Mouse (Mus musculus) thymus, postnatal 0 days (tissue): ENCODE measurements around the gene Tex33. TPM values are rescaled to one million over a fixed set of nuclear protein-coding genes. Genes with fewer than 3 reads are reported as not detected.
"Not testable (repeated sequence)": the region's sequence is repeated elsewhere in the genome, so short reads cannot be mapped to it uniquely, and the experiment has no call there.

ENCODE experiments used
- DNase-seq: peaks from one replicate; pipeline ENCODE4 v3.0.0-alpha.2; 2015; ENCODE audit warnings: low spot score
- polyA plus RNA-seq: library from polyadenylated mRNA; unstranded; fragments of >200 nt; fragmentation: Nextera tagmentation; extraction: Ambion mirVana; gene quantifications from 2 replicates; pipeline ENCODE4 v1.2.1, GENCODE M21; 2015

Tex33 gene
- polyA plus RNA-seq, 1 experiment from 2014 or later: 0.39 TPM

- no peak for DNase-seq
Measured at GRCm38 (mm10) chr15:78377859-78378258, 17.9 kb downstream of the Tex33 start.

- DNase-seq: no peak
Measured at GRCm38 (mm10) chr15:78374204-78374603, 21.5 kb downstream of the Tex33 start.

- DNase-seq: no peak
Measured at GRCm38 (mm10) chr15:78372796-78373195, 22.9 kb downstream of the Tex33 start.

- no peak for DNase-seq
Measured at GRCm38 (mm10) chr15:78369641-78370040, 26.1 kb downstream of the Tex33 start.

- DNase-seq: peak; percentile 42
Measured at GRCm38 (mm10) chr15:78368926-78369346, 26.8 kb downstream of the Tex33 start.

GRCm38 (mm10) chr15:78367811-78368210, 27.9 kb downstream of the Tex33 start:
- DNase-seq: no peak

GRCm38 (mm10) chr15:78366875-78367274, 28.8 kb downstream of the Tex33 start:
- DNase-seq: no peak

GRCm38 (mm10) chr15:78365916-78366315, 29.8 kb downstream of the Tex33 start:
- DNase-seq: no peak

GRCm38 (mm10) chr15:78355548-78355947, 40.2 kb downstream of the Tex33 start:
- no peak for DNase-seq

- DNase-seq: peak; percentile 56
Measured at GRCm38 (mm10) chr15:78354958-78355357, 40.8 kb downstream of the Tex33 start.

GRCm38 (mm10) chr15:78351586-78352165, 44.0 kb downstream of the Tex33 start:
- DNase-seq: no peak

GRCm38 (mm10) chr15:78344567-78344966, 51.1 kb downstream of the Tex33 start:
- DNase-seq: no peak

GRCm38 (mm10) chr15:78343683-78344082, 52.0 kb downstream of the Tex33 start:
- no peak for DNase-seq

- not testable (repeated sequence) for DNase-seq
Measured at GRCm38 (mm10) chr15:78340919-78341318, 54.8 kb downstream of the Tex33 start.

GRCm38 (mm10) chr15:78339627-78340423, 55.9 kb downstream of the Tex33 start:
- peak; percentile 54 for DNase-seq

- no peak for DNase-seq
Measured at GRCm38 (mm10) chr15:78334380-78334779, 61.3 kb downstream of the Tex33 start.

GRCm38 (mm10) chr15:78332981-78333380, 62.7 kb downstream of the Tex33 start:
- peak; percentile 51 for DNase-seq

- DNase-seq: no peak
Measured at GRCm38 (mm10) chr15:78331523-78332340, 64.0 kb downstream of the Tex33 start.

GRCm38 (mm10) chr15:78330706-78331105, 65.0 kb downstream of the Tex33 start:
- DNase-seq: no peak

- not testable (repeated sequence) for DNase-seq
Measured at GRCm38 (mm10) chr15:78329972-78330371, 65.7 kb downstream of the Tex33 start.

GRCm38 (mm10) chr15:78328520-78329097, 67.1 kb downstream of the Tex33 start:
- DNase-seq: no peak
